Mouse (Mus musculus): ENCODE results near the gene Ubtd1.

GRCm38 (mm10) chr19:42056719-42057409 is 75.3 kb downstream of the Ubtd1 start:
- no peak for TF ChIP-seq EP300 (optimal IDR thresholded peaks at IDR 0.05)
- TF ChIP-seq CTCF (IDR thresholded peaks at IDR 0.05; ENCODE audit: low read depth), result no peak
